Mouse (Mus musculus) liver, adult 2 months (tissue): ENCODE measurements around the gene Stat5b.

Experiments
- CTCF ChIP-seq: fragments of 200-500 bp; IDR thresholded peaks from 2 replicates; pipeline ENCODE4 v1.5.1; 2011; ENCODE audit warnings: low read depth, low read length, control low read depth
- POLR2A ChIP-seq: fragments of 200-500 bp; IDR thresholded peaks from 2 replicates; pipeline ENCODE4 v1.6.1; 2011; ENCODE audit warnings: low read length, control low read depth; ENCODE audit not compliant: insufficient read depth; ENCODE audit errors: extremely low read depth

DNA sequence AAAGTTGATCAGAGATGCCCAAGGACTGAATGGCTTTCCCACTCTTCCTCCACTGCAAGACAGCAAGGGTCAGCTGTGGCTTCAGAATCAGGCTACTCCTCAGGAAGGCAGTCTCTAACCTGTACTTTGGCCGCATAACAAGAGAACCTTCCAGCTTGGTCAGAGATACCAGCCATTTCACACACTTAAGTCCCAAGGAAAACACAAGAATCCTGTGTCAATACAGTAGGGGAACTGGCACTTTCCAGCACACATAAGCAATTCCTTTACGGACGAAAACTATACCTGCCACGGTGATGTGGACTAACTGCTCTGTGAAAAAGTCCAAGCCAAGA is 113.8 kb downstream of the Stat5b start:
- TF ChIP-seq CTCF (no peak), POLR2A (no peak)
